Mouse (Mus musculus) gastrocnemius, postnatal 4 days (tissue): ENCODE measurements at regions not wholly inside any gene's neighbourhood (a gene's known extent, or its start where the extent isn't known, plus 50 kb on each side); places are given as distances from the start of the nearest gene placed in this dataset.
"Not testable (repeated sequence)": the region's sequence is repeated elsewhere in the genome, so short reads cannot be mapped to it uniquely, and the experiment has no call there.

Experiments used
- DNase-seq, 2 experiments: peaks; one replicate each; pipeline ENCODE4 v3.0.0; 2021 to 2022; ENCODE audit warnings: low spot score in 2 of 2, mixed read lengths in 2 of 2

GRCm38 (mm10) chr4:75466880-75467327 is 188.8 kb upstream of the Dmac1 start:
- no peak for DNase-seq

- no peak for DNase-seq
Observed at GRCm38 (mm10) chr4:75463579-75463978, 185.5 kb upstream of the Dmac1 start.

- DNase-seq = no peak
Observed at GRCm38 (mm10) chr4:75449478-75449877, 171.4 kb upstream of the Dmac1 start.

- DNase-seq = no peak
Observed at GRCm38 (mm10) chr4:75423296-75423695, 145.2 kb upstream of the Dmac1 start.

- not testable (repeated sequence) for DNase-seq
Observed at GRCm38 (mm10) chr4:75400754-75401153, 122.6 kb upstream of the Dmac1 start.

- DNase-seq = no peak
Observed at GRCm38 (mm10) chr4:75394992-75395391, 116.9 kb upstream of the Dmac1 start.

GRCm38 (mm10) chr4:75394264-75394663 is 116.2 kb upstream of the Dmac1 start:
- DNase-seq = no peak

GRCm38 (mm10) chr4:75386271-75386938 is 108.3 kb upstream of the Dmac1 start:
- no peak for DNase-seq

- DNase-seq = no peak
Observed at GRCm38 (mm10) chr4:75359496-75359895, 81.4 kb upstream of the Dmac1 start.

- DNase-seq = no peak
Observed at GRCm38 (mm10) chr4:75355621-75356020, 77.5 kb upstream of the Dmac1 start.

GRCm38 (mm10) chr4:75334496-75334895 is 56.4 kb upstream of the Dmac1 start:
- no peak for DNase-seq

- no peak for DNase-seq
Observed at GRCm38 (mm10) chr4:75332791-75333190, 54.7 kb upstream of the Dmac1 start.

GRCm38 (mm10) chr4:75329511-75330171 is 51.5 kb upstream of the Dmac1 start:
- peak in 1 of 2 experiments; percentile 39 for DNase-seq
